Mouse (Mus musculus) CH12.LX (cell line): ENCODE results near the gene G3bp2.

Source experiments
- CTCF ChIP-seq, 2 experiments: IDR thresholded peaks in 1 of 2; conservative IDR thresholded peaks in 1 of 2; 2 replicates each; pipeline ENCODE4 v1.5.1; 2011 to 2012; ENCODE audit warnings: low read depth in 2 of 2, low read length in 2 of 2, improper control_type of control experiment in 1 of 2, inconsistent platforms in 1 of 2, mild to moderate bottlenecking in 1 of 2, moderate library complexity in 1 of 2
- E2F4 ChIP-seq: IDR thresholded peaks from 2 replicates; pipeline ENCODE4 v1.6.1; 2011; ENCODE audit warnings: low read depth, low read length, improper control_type of control experiment; ENCODE audit not compliant: insufficient replicate concordance
- EP300 ChIP-seq: IDR thresholded peaks from 2 replicates; pipeline ENCODE4 v1.6.1; 2011; ENCODE audit warnings: low read length, improper control_type of control experiment
- GABPA ChIP-seq: IDR thresholded peaks from 2 replicates; pipeline ENCODE4 v1.6.1; 2012; ENCODE audit warnings: low read depth, low read length, improper control_type of control experiment, inconsistent platforms; ENCODE audit not compliant: insufficient replicate concordance
- MAFK ChIP-seq: IDR thresholded peaks from 2 replicates; pipeline ENCODE4 v1.6.1; 2011; ENCODE audit warnings: low read length, improper control_type of control experiment; ENCODE audit not compliant: insufficient replicate concordance
- MAX ChIP-seq: IDR thresholded peaks from 2 replicates; pipeline ENCODE4 v1.6.1; 2011; ENCODE audit warnings: low read length, improper control_type of control experiment
- NELFE ChIP-seq: IDR thresholded peaks from 2 replicates; pipeline ENCODE4 v1.6.1; 2011; ENCODE audit warnings: low read depth, low read length, improper control_type of control experiment
- TCF12 ChIP-seq: IDR thresholded peaks from 2 replicates; pipeline ENCODE4 v1.6.1; 2014; ENCODE audit warnings: low read depth, mild to moderate bottlenecking, inconsistent platforms, low read length, improper control_type of control experiment
- ZMIZ1 ChIP-seq: IDR thresholded peaks from 2 replicates; pipeline ENCODE4 v1.6.1; 2012; ENCODE audit warnings: low read depth, mild to moderate bottlenecking, inconsistent platforms, low read length, improper control_type of control experiment

GRCm38 (mm10) chr5:92074061-92074460 lies 9.5 kb downstream of the G3bp2 start:
- no peak for TF ChIP-seq NELFE
- TF ChIP-seq CTCF (conservative IDR thresholded peaks at IDR 0.05 in 1 of 2, IDR thresholded peaks at IDR 0.05 in 1 of 2; ENCODE audit: low read depth in 2 of 2, low read length in 2 of 2), result no peak
- TF ChIP-seq E2F4, result no peak
- no peak for TF ChIP-seq MAFK
- no peak for TF ChIP-seq MAX
- no peak for TF ChIP-seq TCF12
- TF ChIP-seq GABPA, result no peak
- TF ChIP-seq EP300, result no peak
- TF ChIP-seq ZMIZ1, result no peak
